Mouse (Mus musculus) MEL (cell line): Measurements from ENCODE around the gene Sorcs1.

ENCODE experiments used
- CTCF ChIP-seq, 3 experiments: IDR thresholded peaks in 2 of 3; conservative IDR thresholded peaks in 1 of 3; 2 replicates each; pipeline ENCODE4 v1.5.1; 2011 to 2012; ENCODE audit warnings: low read length in 3 of 3, low read depth in 2 of 3, mild to moderate bottlenecking in 2 of 3, improper control_type of control experiment in 1 of 3, inconsistent platforms in 1 of 3, mixed read lengths in 1 of 3, moderate library complexity in 1 of 3; ENCODE audit not compliant: control insufficient read depth in 1 of 3, insufficient read depth in 1 of 3, poor library complexity in 1 of 3, severe bottlenecking in 1 of 3
- HCFC1 ChIP-seq: IDR thresholded peaks from 2 replicates; pipeline ENCODE4 v1.6.1; 2012; ENCODE audit warnings: low read depth, mild to moderate bottlenecking, inconsistent platforms, low read length, improper control_type of control experiment, moderate library complexity

GRCm38 (mm10) chr19:50476774-50477173 is 201.7 kb downstream of the Sorcs1 start:
- TF ChIP-seq CTCF (IDR thresholded peaks at IDR 0.05 in 2 of 3, conservative IDR thresholded peaks at IDR 0.05 in 1 of 3; ENCODE audit: control insufficient read depth in 1 of 3, insufficient read depth in 1 of 3, low read depth in 2 of 3, low read length in 3 of 3, poor library complexity in 1 of 3, severe bottlenecking in 1 of 3): no peak
- no peak for TF ChIP-seq HCFC1
